Comparison of ENCODE assay signal across 19 mouse cellular contexts in genomic region chr8:124184507-124184906, GRCm38 (mm10). TPM values are rescaled to one million over a fixed set of nuclear protein-coding genes. Genes with fewer than 3 reads are reported as not detected.
DNase-seq lines count a peak whose midpoint lies in the region; ATAC-seq and TF ChIP-seq lines count a peak whose summit lies in the region.
"Had no signal": no experiment of that assay in that cellular context is flagged by ENCODE, and none has a peak within 500 bp of the region (broad histone marks: within the 10 kb centered on the region; RNA-seq: fewer than 3 reads in every experiment).

No protein-coding gene starts in this region.

- no peak overlapping the region for H3K4me2 ChIP-seq in lung, postnatal 0 days (replicated peaks; ENCODE audit: low read depth, low read length)
- H3K4me2 ChIP-seq in neural tube, embryonic 14.5 days (ENCODE audit: low read depth, low read length) = no peak overlapping the region
- H3K4me2 ChIP-seq: limb, embryonic 15.5 days; stomach, embryonic 15.5 days had no signal

- WGBS in lung, postnatal 0 days = 62% methylated on average over 2 of the region's 2 CpGs
- WGBS in neural tube, embryonic 14.5 days = 38% methylated on average over 2 of the region's 2 CpGs

- H3K4me1 ChIP-seq in lung, postnatal 0 days (ENCODE audit: insufficient read depth, low read depth, low read length) = peaks cover 8% of the 10 kb centered on the region; the same call in 1 of the 2 replicates
- H3K4me1 ChIP-seq in neural tube, embryonic 14.5 days (ENCODE audit: control insufficient read depth, insufficient read depth, low read length) = 0 out of 2 replicates have a peak, but pooled peaks cover 8% of the 10 kb centered on the region

- no peak overlapping the region for H3K9ac ChIP-seq in lung, postnatal 0 days (replicated peaks; ENCODE audit: low read depth)
- no peak overlapping the region for H3K9ac ChIP-seq in neural tube, embryonic 14.5 days (replicated peaks; ENCODE audit: low read depth, low read length)
- H3K9ac ChIP-seq: limb, embryonic 15.5 days; stomach, embryonic 15.5 days had no signal

- no peak overlapping the region for H3K27ac ChIP-seq in lung, postnatal 0 days (ENCODE audit: low read length)
- H3K27ac ChIP-seq in neural tube, embryonic 14.5 days (ENCODE audit: low read depth, low read length) = peak overlapping the region; percentile 55
- H3K27ac ChIP-seq: hindbrain, postnatal 0 days; limb, embryonic 15.5 days; stomach, embryonic 15.5 days had no signal

- H3K4me3 ChIP-seq in lung, postnatal 0 days (ENCODE audit: low read depth, low read length) = no peak overlapping the region
- no peak overlapping the region for H3K4me3 ChIP-seq in neural tube, embryonic 14.5 days (ENCODE audit: low read depth, low read length)
- H3K4me3 ChIP-seq: limb, embryonic 15.5 days; myocyte; stomach, embryonic 15.5 days had no signal

- TF ChIP-seq CTCF in lung, postnatal 0 days (IDR thresholded peaks at IDR 0.05) = peak; percentile 21

- no peak for DNase-seq in frontal cortex, postnatal 36 days (ENCODE audit: low spot score in 2 of 2)
- DNase-seq in lung, postnatal 0 days (ENCODE audit: low spot score) = no peak
- DNase-seq in lung, adult 18-20 months = no peak
- peak; percentile 53 for DNase-seq in brain, adult 2 months (ENCODE audit: low read depth, low spot score)
- DNase-seq in adrenal gland, postnatal 10 days = no peak
- DNase-seq: cerebellum, postnatal 10 days; embryo, embryonic 11 days; gastrocnemius, postnatal 36 days; kidney, adult 11 months; kidney, postnatal 10 days; right cerebral cortex, postnatal 14 days; thymus, postnatal 14 days had no signal

- H3K9me3 ChIP-seq in lung, postnatal 0 days (ENCODE audit: low read length) = no peaks in the 10 kb centered on the region
- no peaks in the 10 kb centered on the region for H3K9me3 ChIP-seq in neural tube, embryonic 14.5 days (ENCODE audit: control insufficient read depth, low read length)
- H3K9me3 ChIP-seq: limb, embryonic 15.5 days; stomach, embryonic 15.5 days had no signal

- no peaks in the 10 kb centered on the region for H3K36me3 ChIP-seq in lung, postnatal 0 days (ENCODE audit: insufficient read depth, low read length)
- no peaks in the 10 kb centered on the region for H3K36me3 ChIP-seq in neural tube, embryonic 14.5 days (ENCODE audit: control insufficient read depth, insufficient read depth, low read length)
- H3K36me3 ChIP-seq: limb, embryonic 15.5 days; stomach, embryonic 15.5 days had no signal

- ATAC-seq in frontal cortex, adult (ENCODE audit: low TSS enrichment) = peak; percentile 23; the same call in 1 of the 2 replicates
- no peak for ATAC-seq in lung, postnatal 0 days
- ATAC-seq in neural tube, embryonic 14.5 days (ENCODE audit: low read depth) = peak; percentile 68; the same call in 1 of the 2 replicates
- ATAC-seq in CD4-positive, CD25-positive, alpha-beta regulatory T cell, adult 4 months = no peak
- ATAC-seq: hindbrain, postnatal 0 days had no signal

- no peak for TF ChIP-seq EP300 in lung, postnatal 0 days (IDR thresholded peaks at IDR 0.05)

- no peaks in the 10 kb centered on the region for H3K27me3 ChIP-seq in lung, postnatal 0 days (replicated peaks; ENCODE audit: insufficient read depth, low read length)
- no peaks in the 10 kb centered on the region for H3K27me3 ChIP-seq in neural tube, embryonic 14.5 days (ENCODE audit: control insufficient read depth, insufficient read depth, low read length)
- H3K27me3 ChIP-seq: limb, embryonic 15.5 days; stomach, embryonic 15.5 days had no signal

RNA-seq across cellular contexts. Expression of gene Galnt2, which starts 46.7 kb away (rescaled TPM):
- polyA plus RNA-seq in lung, postnatal 0 days (2015; fragmentation: Nextera tagmentation; extraction: Ambion mirVana) = 54.3 and 66.2 TPM in 2 replicates
- polyA plus RNA-seq in neural tube, embryonic 14.5 days (2014; fragmentation: Nextera tagmentation; extraction: Ambion mirVana) = 55.8 and 57.7 TPM in 2 replicates
- polyA plus RNA-seq in CD4-positive, CD25-positive, alpha-beta regulatory T cell, adult 4 months (2017; shearing (Covaris generic)) = 10 to 100 TPM; 18.5 to 18.7 TPM
- total RNA-seq in adrenal gland, postnatal 10 days (2021) = 10 to 100 TPM; 60.1 to 67.6 TPM

Comparison
In these comparisons a context has a peak if more than half of its experiments do, and no peak if none do; other contexts are left out.
1. ATAC-seq: peak in frontal cortex, adult (single experiment) and neural tube, embryonic 14.5 days (single experiment); none in lung, postnatal 0 days (single experiment) and CD4-positive, CD25-positive, alpha-beta regulatory T cell, adult 4 months (single experiment).